Comparison of ENCODE assay signal across 12 mouse cellular contexts in genomic region chr2:126563411-126564105, GRCm38 (mm10). TPM values are rescaled to one million over a fixed set of nuclear protein-coding genes. Genes with fewer than 3 reads are reported as not detected.
DNase-seq lines count a peak whose midpoint lies in the region; ATAC-seq lines count a peak whose summit lies in the region.
"Had no signal": no experiment of that assay in that cellular context is flagged by ENCODE, and none has a peak within 500 bp of the region (broad histone marks: within the 10 kb centered on the region; RNA-seq: fewer than 3 reads in every experiment).

No protein-coding gene starts in this region.

- no peak overlapping the region for H3K4me3 ChIP-seq in heart, embryonic 11.5 days (ENCODE audit: low read depth, low read length)
- H3K4me3 ChIP-seq in midbrain, embryonic 15.5 days: no peak overlapping the region
- H3K4me3 ChIP-seq: erythroblast, embryonic 14.5 days; midbrain, embryonic 10.5 days had no signal

- intact Hi-C loops in heart, postnatal 36 days (cut with DNase I): no loop called here

- no peak for ATAC-seq in heart, embryonic 11.5 days (replicated peaks; ENCODE audit: insufficient number of reproducible peaks, low FRiP score, low TSS enrichment)
- no peak for ATAC-seq in midbrain, embryonic 15.5 days (replicated peaks)

- WGBS in heart, embryonic 11.5 days (ENCODE audit: insufficient replicate concordance): 74% methylated on average over 17 of the region's 17 CpGs
- WGBS in midbrain, embryonic 15.5 days: 71% methylated on average over 17 of the region's 17 CpGs

- H3K27me3 ChIP-seq in heart, embryonic 11.5 days (ENCODE audit: control insufficient read depth, insufficient read depth, low read length): no peaks in the 10 kb centered on the region
- H3K27me3 ChIP-seq in midbrain, embryonic 15.5 days (replicated peaks): no peaks in the 10 kb centered on the region
- H3K27me3 ChIP-seq: CH12.LX had no signal

- no peak overlapping the region for H3K9ac ChIP-seq in heart, embryonic 11.5 days (ENCODE audit: low read depth, low read length)
- no peak overlapping the region for H3K9ac ChIP-seq in midbrain, embryonic 15.5 days

- H3K9me3 ChIP-seq in heart, embryonic 11.5 days (replicated peaks; ENCODE audit: control insufficient read depth, low read length): no peaks in the 10 kb centered on the region
- H3K9me3 ChIP-seq in midbrain, embryonic 15.5 days: no peaks in the 10 kb centered on the region
- H3K9me3 ChIP-seq: midbrain, embryonic 10.5 days had no signal

- H3K4me1 ChIP-seq in heart, embryonic 11.5 days (ENCODE audit: control insufficient read depth, insufficient read depth, low read length): no peaks in the 10 kb centered on the region
- H3K4me1 ChIP-seq in midbrain, embryonic 15.5 days: no peaks in the 10 kb centered on the region
- H3K4me1 ChIP-seq: midbrain, embryonic 10.5 days had no signal

- DNase-seq in heart, adult 11 months: peak; percentile 91
- peak; percentile 49 for DNase-seq in retina, postnatal 1 day
- DNase-seq in retina, embryonic 14.5 days (ENCODE audit: low spot score): no peak
- peak; percentile 6 to 13 for DNase-seq in heart, postnatal 36 days
- no peak for DNase-seq in layer of hippocampus, postnatal 36 days
- no peak for DNase-seq in gastrocnemius, postnatal 10 days
- DNase-seq: right cerebral cortex, postnatal 4 days had no signal

- no peak overlapping the region for H3K27ac ChIP-seq in heart, embryonic 11.5 days (ENCODE audit: low read depth, low read length)
- no peak overlapping the region for H3K27ac ChIP-seq in midbrain, embryonic 15.5 days
- H3K27ac ChIP-seq: midbrain, embryonic 10.5 days had no signal

- no peak overlapping the region for H3K4me2 ChIP-seq in heart, embryonic 11.5 days
- H3K4me2 ChIP-seq in midbrain, embryonic 15.5 days: no peak overlapping the region

- H3K36me3 ChIP-seq in heart, embryonic 11.5 days (ENCODE audit: control insufficient read depth, insufficient read depth, low read length): no peaks in the 10 kb centered on the region
- no peaks in the 10 kb centered on the region for H3K36me3 ChIP-seq in midbrain, embryonic 15.5 days (replicated peaks)
- H3K36me3 ChIP-seq: midbrain, embryonic 10.5 days had no signal

RNA-seq across cellular contexts. Expression of gene Slc27a2, which starts 11.4 kb away (rescaled TPM):
- 0.42 and 1.4 TPM in 2 replicates for polyA plus RNA-seq in heart, embryonic 11.5 days (2014; fragmentation: Nextera tagmentation; extraction: Ambion mirVana)
- total RNA-seq in heart, postnatal 36 days (2021): under 1 TPM in 1 of 2 experiments, not detected in 1; 0.80 TPM
- total RNA-seq in layer of hippocampus, postnatal 36 days (2021): 10 to 100 TPM; 11.1 to 12.0 TPM
- under 1 TPM in 1 of 2 experiments, not detected in 1; 0.56 TPM for total RNA-seq in gastrocnemius, postnatal 10 days (2021)
- 12.7 and 13.0 TPM in 2 replicates for polyA plus RNA-seq in midbrain, embryonic 15.5 days (2015; fragmentation: Nextera tagmentation; extraction: Ambion mirVana)
- total RNA-seq: CH12.LX had no signal
- polyA plus RNA-seq: erythroblast, embryonic 14.5 days had no signal

RNA-seq across cellular contexts. Expression of gene Hdc, which starts 55.5 kb away (rescaled TPM):
- 3.5 and 4.3 TPM in 2 replicates for polyA plus RNA-seq in heart, embryonic 11.5 days (2014; fragmentation: Nextera tagmentation; extraction: Ambion mirVana)
- total RNA-seq in heart, postnatal 36 days (2021): 1 to 10 TPM in 1 of 2 experiments, under 1 TPM in 1; 0.95 to 1.2 TPM
- 1 to 10 TPM in 1 of 2 experiments, under 1 TPM in 1; 0.70 to 1.4 TPM for total RNA-seq in layer of hippocampus, postnatal 36 days (2021)
- 1 to 10 TPM in 1 of 2 experiments, under 1 TPM in 1; 0.85 to 1.5 TPM for total RNA-seq in gastrocnemius, postnatal 10 days (2021)
- polyA plus RNA-seq in midbrain, embryonic 15.5 days (2015; fragmentation: Nextera tagmentation; extraction: Ambion mirVana): 1.5 and 1.8 TPM in 2 replicates

Comparison
In these comparisons a context has a peak if more than half of its experiments do, and no peak if none do; other contexts are left out.
1. DNase-seq: peak in heart, adult 11 months (single experiment), retina, postnatal 1 day (single experiment) and heart, postnatal 36 days (2 of 2); none in retina, embryonic 14.5 days (single experiment), layer of hippocampus, postnatal 36 days (0 of 2) and gastrocnemius, postnatal 10 days (single experiment).
2. RNA of gene Slc27a2, which starts 11.4 kb away (total RNA-seq): 11.1 to 12.0 TPM in layer of hippocampus, postnatal 36 days; 0.80 TPM in heart, postnatal 36 days and 0.56 TPM in gastrocnemius, postnatal 10 days; every median in the first group is over 4 times any median in the second.